Mouse (Mus musculus) heart, embryonic 12.5 days (tissue): ENCODE data around the gene Sept9. TPM values are rescaled to one million over a fixed set of nuclear protein-coding genes. Genes with fewer than 3 reads are reported as not detected.

Experiments
- ATAC-seq: fragments of 200-750 bp; cut with Nextera tagmentation; 2 replicates; pipeline ENCODE4 v1.8.0; 2017; ENCODE audit warnings: moderate TSS enrichment, moderate library complexity; ENCODE audit not compliant: insufficient number of reproducible peaks, low FRiP score
- H3K27ac ChIP-seq: fragments of 300-500 bp; sonication (generic); 2 replicates; pipeline ENCODE4 v1.5.1; 2016; ENCODE audit warnings: mild to moderate bottlenecking, moderate library complexity; ENCODE audit not compliant: poor library complexity, severe bottlenecking
- H3K27me3 ChIP-seq: fragments of 300-500 bp; sonication (generic); replicated peaks from 2 replicates; pipeline ENCODE4 v1.6.1; 2016; ENCODE audit warnings: mild to moderate bottlenecking, moderate library complexity
- H3K36me3 ChIP-seq: fragments of 300-500 bp; sonication (generic); 2 replicates; pipeline ENCODE4 v1.6.1; 2016; ENCODE audit warnings: mild to moderate bottlenecking, moderate library complexity
- H3K4me1 ChIP-seq: fragments of 300-500 bp; sonication (generic); replicated peaks from 2 replicates; pipeline ENCODE4 v1.6.1; 2016; ENCODE audit warnings: mild to moderate bottlenecking
- H3K4me2 ChIP-seq: fragments of 300-500 bp; sonication (generic); 2 replicates; pipeline ENCODE4 v1.6.1; 2016; ENCODE audit warnings: mild to moderate bottlenecking, moderate library complexity
- H3K4me3 ChIP-seq: fragments of 300-500 bp; sonication (generic); 2 replicates; pipeline ENCODE4 v1.5.1; 2016; ENCODE audit warnings: mild to moderate bottlenecking
- H3K9ac ChIP-seq: fragments of 300-500 bp; sonication (generic); 2 replicates; pipeline ENCODE4 v1.6.1; 2016; ENCODE audit warnings: mild to moderate bottlenecking, moderate library complexity
- H3K9me3 ChIP-seq: fragments of 300-500 bp; sonication (generic); replicated peaks from 2 replicates; pipeline ENCODE4 v1.6.1; 2016; ENCODE audit warnings: mild to moderate bottlenecking, moderate library complexity
- WGBS: fragments of 180-500 bp; shearing (Covaris S2); methylation state at CpG from one replicate; pipeline ENCODE4 v1.1.7; 2016; 5-methylcytosine and 5-hydroxymethylcytosine counted together
- polyA plus RNA-seq: library from polyadenylated mRNA; unstranded; fragments of >200 nt; fragmentation: Nextera tagmentation; extraction: Ambion mirVana; gene quantifications from 2 replicates; pipeline ENCODE4 v1.2.1, GENCODE M21; 2016

Gene Sept9
- polyA plus RNA-seq, 1 experiment from 2014 or later = 103 TPM

GRCm38 (mm10) chr11:117309108-117309917 lies 109.9 kb downstream of the Sept9 start:
- Histone ChIP-seq H3K4me2 (0 out of 2 replicates have a peak overlapping the region, but pooled peaks have one; percentile 42), H3K27me3 (no peaks in the 10 kb centered on the region), H3K9me3 (no peaks in the 10 kb centered on the region), H3K4me3 (no peak overlapping the region), H3K9ac (peak overlapping the region; percentile 20; the same call in 1 of the 2 replicates), H3K27ac (no peak overlapping the region), H3K36me3 (no peaks in the 10 kb centered on the region), H3K4me1 (peaks cover 84% of the 10 kb centered on the region)
- 63% methylated on average over 17 of the region's 17 CpGs for WGBS
- no peak for ATAC-seq

DNA sequence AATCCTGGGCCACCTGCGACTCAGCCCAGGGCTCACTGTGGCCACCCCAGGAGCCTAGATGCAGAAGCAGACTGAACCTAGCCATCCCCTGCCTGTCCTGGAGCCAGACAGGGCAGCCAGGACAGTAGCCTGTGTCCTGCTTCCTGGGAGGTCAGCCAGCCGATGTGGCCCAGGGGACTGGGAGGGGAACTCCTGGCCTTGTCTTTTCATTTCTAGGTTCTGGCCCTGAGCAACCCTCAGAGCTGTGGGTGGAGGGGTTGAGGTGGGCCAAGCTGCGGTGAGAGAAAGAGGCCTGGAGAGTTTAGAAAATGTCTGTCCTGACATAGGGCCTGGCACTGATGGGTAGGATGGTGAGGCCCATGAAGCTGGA lies 110.4 kb downstream of the Sept9 start:
- Histone ChIP-seq H3K27me3 (no peaks in the 10 kb centered on the region), H3K9ac (0 out of 2 replicates have a peak overlapping the region, but pooled peaks have one; percentile 2), H3K4me2 (no peak overlapping the region), H3K9me3 (no peaks in the 10 kb centered on the region), H3K4me1 (peaks cover 90% of the 10 kb centered on the region), H3K36me3 (no peaks in the 10 kb centered on the region), H3K4me3 (no peak overlapping the region), H3K27ac (no peak overlapping the region)
- no peak for ATAC-seq
- WGBS = 77% methylated on average over 3 of the region's 3 CpGs

- Histone ChIP-seq H3K9ac (no peak overlapping the region), H3K27ac (no peak overlapping the region)
Measured at GRCm38 (mm10) chr11:117310341-117311107, 111.1 kb downstream of the Sept9 start.

DNA sequence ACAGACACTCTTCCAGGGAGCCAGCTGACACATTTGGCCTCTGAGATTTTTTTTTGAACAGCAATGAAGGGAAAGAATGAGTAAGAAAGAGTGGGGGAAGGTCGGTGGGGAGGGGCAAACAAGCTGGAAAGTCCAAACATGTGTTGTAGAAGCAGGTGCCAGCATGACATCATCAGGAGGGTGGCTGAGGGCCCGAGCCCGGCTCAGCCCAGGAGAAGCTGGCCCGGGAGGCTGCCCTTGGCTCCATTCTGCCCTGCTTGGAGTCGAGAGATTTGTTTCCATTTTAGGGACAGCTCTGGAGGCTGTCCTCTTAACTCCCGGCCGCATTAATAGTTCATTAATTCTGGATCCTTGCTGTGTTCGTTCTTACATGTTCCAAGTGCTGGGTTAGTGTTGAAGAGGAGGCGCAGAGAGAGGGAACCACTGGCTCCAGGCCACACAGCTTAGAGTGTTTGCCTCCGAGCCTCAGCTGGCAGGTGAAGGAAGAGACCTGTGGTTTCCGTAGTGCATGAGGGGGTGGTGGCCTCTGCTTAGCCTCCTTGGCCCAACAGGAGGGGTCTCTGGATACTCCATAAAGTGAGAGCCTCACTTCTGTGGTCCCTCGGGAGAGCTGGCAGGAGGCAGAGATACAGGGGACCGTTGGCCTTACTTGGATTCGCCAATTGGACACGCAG lies 111.8 kb downstream of the Sept9 start:
- Histone ChIP-seq H3K4me2 (no peak overlapping the region), H3K36me3 (no peaks in the 10 kb centered on the region), H3K4me1 (peaks cover 96% of the 10 kb centered on the region), H3K4me3 (no peak overlapping the region), H3K9ac (no peak overlapping the region), H3K27me3 (no peaks in the 10 kb centered on the region), H3K9me3 (no peaks in the 10 kb centered on the region), H3K27ac (peak overlapping the region; percentile 79; the same call in 1 of the 2 replicates)
- ATAC-seq = no peak
- WGBS = 63% methylated on average over 15 of the region's 15 CpGs

More at GRCm38 (mm10) chr11:117310341-117311107, 111.1 kb downstream of the Sept9 start:
- Histone ChIP-seq H3K4me2 (no peak overlapping the region), H3K4me3 (no peak overlapping the region), H3K4me1 (peaks cover 96% of the 10 kb centered on the region), H3K27me3 (no peaks in the 10 kb centered on the region), H3K36me3 (no peaks in the 10 kb centered on the region), H3K9me3 (no peaks in the 10 kb centered on the region)
- ATAC-seq = no peak
- 78% methylated on average over 12 of the region's 12 CpGs for WGBS

DNA sequence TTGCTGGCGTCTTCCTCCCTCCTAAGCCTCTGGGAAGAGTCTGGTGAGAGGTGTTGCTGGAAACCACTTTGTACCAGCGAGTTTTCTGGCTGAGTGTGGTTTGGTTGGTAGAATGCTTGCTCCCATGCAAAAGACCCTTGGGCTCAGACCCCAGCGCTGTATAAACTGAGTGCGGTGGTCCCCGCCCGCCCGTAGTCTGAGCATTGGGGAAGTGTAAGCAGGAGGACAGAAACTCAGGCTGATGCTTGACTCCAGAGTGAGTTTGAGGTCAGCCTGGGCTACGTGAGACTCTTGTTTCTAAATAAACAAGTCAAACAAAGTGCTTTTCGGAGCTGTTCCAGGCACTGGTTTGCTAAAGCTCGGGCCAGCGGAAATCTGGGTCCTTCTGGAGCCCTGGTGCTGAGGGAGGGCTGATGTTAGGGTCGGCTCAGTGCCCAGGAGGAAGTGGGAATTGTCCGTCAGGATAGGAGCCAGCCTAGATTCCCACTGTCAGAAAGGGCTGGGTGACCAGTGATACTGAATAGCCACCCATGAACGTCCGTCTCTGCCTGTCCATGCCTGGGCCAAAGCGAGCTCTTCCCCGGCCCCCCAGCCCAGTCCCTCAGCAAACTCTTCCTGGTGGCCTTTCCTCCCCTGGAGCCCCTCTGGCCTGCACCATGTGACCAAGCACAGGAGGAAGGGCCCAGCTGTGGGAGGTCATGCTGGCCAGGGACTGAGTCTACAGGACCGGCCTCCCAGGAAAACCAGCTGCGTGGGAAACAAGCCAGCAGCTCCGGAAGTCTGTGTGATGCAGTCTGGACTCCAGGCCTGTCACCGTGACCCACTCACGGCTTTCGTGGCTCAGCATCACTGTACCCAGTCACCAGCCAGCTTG lies 112.8 kb downstream of the Sept9 start:
- no peaks in the 10 kb centered on the region for H3K36me3 ChIP-seq
- H3K9ac ChIP-seq = peak overlapping the region; percentile 33; the same call in 1 of the 2 replicates
- no peaks in the 10 kb centered on the region for H3K27me3 ChIP-seq
- H3K9me3 ChIP-seq = no peaks in the 10 kb centered on the region
- WGBS = 55% methylated on average over 23 of the region's 23 CpGs
- H3K27ac ChIP-seq = peak overlapping the region; percentile 79
- peak; percentile 15; the same call in 1 of the 2 replicates for ATAC-seq
- peaks cover 96% of the 10 kb centered on the region for H3K4me1 ChIP-seq
- H3K4me3 ChIP-seq = no peak overlapping the region
- H3K4me2 ChIP-seq = peak overlapping the region; percentile 23; the same call in 1 of the 2 replicates

- Histone ChIP-seq H3K27me3 (no peaks in the 10 kb centered on the region), H3K4me1 (peaks cover 96% of the 10 kb centered on the region), H3K9ac (no peak overlapping the region), H3K4me2 (peak overlapping the region; percentile 23; the same call in 1 of the 2 replicates), H3K4me3 (no peak overlapping the region), H3K9me3 (no peaks in the 10 kb centered on the region), H3K36me3 (no peaks in the 10 kb centered on the region), H3K27ac (peak overlapping the region; percentile 79)
- WGBS = 44% methylated on average over 8 of the region's 8 CpGs
- 0 out of 2 replicates have a peak, but pooled peaks have one; percentile 3 for ATAC-seq
Measured at GRCm38 (mm10) chr11:117312936-117313335, 113.5 kb downstream of the Sept9 start.

DNA sequence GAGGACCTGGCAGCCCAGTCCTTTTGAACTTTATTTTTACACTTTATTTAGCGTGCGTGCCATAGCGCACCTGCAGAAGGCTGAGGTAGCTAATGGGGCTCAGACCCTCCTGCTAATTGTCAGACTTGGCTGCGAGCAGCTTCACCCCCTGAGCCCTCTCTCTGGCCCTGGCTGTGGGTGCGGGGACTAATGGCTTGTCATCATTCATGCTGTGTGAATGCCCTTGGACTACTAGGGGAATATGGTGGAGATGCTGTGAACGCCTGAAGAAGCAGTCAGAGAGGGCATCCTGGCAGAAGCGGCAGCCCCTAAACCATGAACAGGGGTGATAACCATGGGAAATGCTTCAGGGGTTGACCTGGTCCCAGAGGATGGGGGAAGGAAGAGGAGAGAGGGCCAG lies 114.0 kb downstream of the Sept9 start:
- Histone ChIP-seq H3K27me3 (no peaks in the 10 kb centered on the region), H3K9ac (no peak overlapping the region), H3K9me3 (no peaks in the 10 kb centered on the region), H3K4me2 (no peak overlapping the region), H3K4me1 (peaks cover 96% of the 10 kb centered on the region), H3K36me3 (no peaks in the 10 kb centered on the region), H3K27ac (peak overlapping the region; percentile 79), H3K4me3 (no peak overlapping the region)
- ATAC-seq = no peak
- WGBS = 80% methylated on average over 7 of the region's 7 CpGs

DNA sequence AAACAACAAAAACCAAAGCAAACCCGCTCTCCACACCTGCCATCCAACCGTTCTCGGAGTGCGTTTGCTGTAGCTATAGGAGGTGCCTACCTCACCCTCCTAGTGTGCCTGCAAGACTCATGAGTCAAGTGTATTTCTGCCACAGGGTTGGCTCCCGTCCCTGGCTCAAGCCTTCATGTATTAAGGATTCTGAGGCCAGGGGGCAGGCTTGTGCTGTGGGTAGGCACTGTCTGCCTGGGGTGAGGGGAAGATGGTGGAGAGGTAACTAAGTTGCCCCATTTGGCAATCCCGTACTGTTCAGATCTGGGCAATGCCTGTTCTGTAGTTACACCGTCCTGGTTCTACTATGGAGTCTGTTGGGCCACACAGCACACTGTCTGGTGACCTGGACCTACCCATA lies 114.6 kb downstream of the Sept9 start:
- no peaks in the 10 kb centered on the region for H3K9me3 ChIP-seq
- no peaks in the 10 kb centered on the region for H3K27me3 ChIP-seq
- H3K4me3 ChIP-seq = no peak overlapping the region
- no peak for ATAC-seq
- no peak overlapping the region for H3K9ac ChIP-seq
- H3K36me3 ChIP-seq = no peaks in the 10 kb centered on the region
- no peak overlapping the region for H3K4me2 ChIP-seq
- peaks cover 96% of the 10 kb centered on the region for H3K4me1 ChIP-seq
- 79% methylated on average over 7 of the region's 7 CpGs for WGBS
- H3K27ac ChIP-seq = no peak overlapping the region

DNA sequence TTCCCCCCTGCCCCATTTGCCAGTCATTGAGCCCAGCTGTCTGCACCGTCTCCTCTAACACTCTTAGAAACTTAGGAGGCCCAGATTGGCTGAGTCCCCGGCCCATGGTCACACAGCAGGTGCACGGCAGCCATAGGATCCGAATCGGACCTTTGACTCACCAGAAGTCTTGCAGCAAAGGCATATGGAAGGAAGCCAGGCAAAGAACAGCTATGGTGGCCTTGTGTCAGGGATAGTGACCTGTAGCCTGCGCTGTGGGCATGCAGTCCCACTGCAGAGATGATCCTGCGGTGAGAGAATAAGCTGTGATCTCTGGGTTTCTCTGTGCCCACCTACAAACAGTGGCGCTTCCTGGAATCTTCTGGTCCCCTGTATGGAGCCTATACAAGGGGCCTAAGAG lies 115.1 kb downstream of the Sept9 start:
- Histone ChIP-seq H3K4me1 (peaks cover 96% of the 10 kb centered on the region), H3K36me3 (no peaks in the 10 kb centered on the region), H3K4me2 (no peak overlapping the region), H3K27me3 (no peaks in the 10 kb centered on the region), H3K9me3 (no peaks in the 10 kb centered on the region), H3K9ac (no peak overlapping the region), H3K4me3 (no peak overlapping the region), H3K27ac (peak overlapping the region; percentile 31; the same call in 1 of the 2 replicates)
- ATAC-seq = no peak
- WGBS = 91% methylated on average over 8 of the region's 8 CpGs

GRCm38 (mm10) chr11:117315309-117315708 lies 115.8 kb downstream of the Sept9 start:
- no peaks in the 10 kb centered on the region for H3K27me3 ChIP-seq
- no peak overlapping the region for H3K4me3 ChIP-seq
- no peak for ATAC-seq
- H3K4me2 ChIP-seq = no peak overlapping the region
- peaks cover 96% of the 10 kb centered on the region for H3K4me1 ChIP-seq
- WGBS = 60% methylated on average over 11 of the region's 11 CpGs
- no peaks in the 10 kb centered on the region for H3K9me3 ChIP-seq
- 0 out of 2 replicates have a peak overlapping the region, but pooled peaks have one; percentile 1 for H3K9ac ChIP-seq
- H3K36me3 ChIP-seq = no peaks in the 10 kb centered on the region
- peak overlapping the region; percentile 31; the same call in 1 of the 2 replicates for H3K27ac ChIP-seq
